ENCODE assay signal across 23 mouse cellular contexts in the genomic region with DNA sequence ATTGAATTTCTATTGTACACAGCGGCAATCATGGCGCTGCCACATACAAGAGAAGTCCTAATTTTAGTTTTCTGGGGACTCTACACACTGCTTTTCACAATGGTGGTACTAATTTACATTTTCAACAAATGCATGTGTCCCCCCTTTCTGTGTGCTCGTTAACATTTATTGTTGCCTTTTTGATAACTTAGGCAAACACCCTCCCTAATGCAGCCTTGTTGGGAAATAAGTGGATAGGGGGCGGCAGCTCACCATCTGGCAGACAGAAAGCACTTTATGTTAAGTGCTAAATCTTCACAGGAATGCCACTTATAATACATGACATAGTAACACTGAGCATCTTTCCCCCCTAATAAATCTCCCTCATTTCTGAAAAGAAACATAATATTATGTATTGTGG.
A peak's percentile ranks its signal among the peaks of the same experiment; 100 is the strongest.
DNase-seq lines count a peak whose midpoint lies in the region; ATAC-seq lines count a peak whose summit lies in the region.
"Had no signal": no experiment of that assay in that cellular context is flagged by ENCODE, and none has a peak within 500 bp of the region (broad histone marks: within the 10 kb centered on the region; RNA-seq: fewer than 3 reads in every experiment).

No protein-coding gene starts in this region.

- WGBS in forebrain, embryonic 15.5 days: 29% methylated on average over 4 of the region's 4 CpGs
- 52% methylated on average over 4 of the region's 4 CpGs for WGBS in forebrain, embryonic 12.5 days
- 87% methylated on average over 4 of the region's 4 CpGs for WGBS in limb, embryonic 10.5 days
- WGBS in neural tube, embryonic 15.5 days: 61% methylated on average over 4 of the region's 4 CpGs

- H3K36me3 ChIP-seq in forebrain, embryonic 15.5 days: no peaks in the 10 kb centered on the region
- no peaks in the 10 kb centered on the region for H3K36me3 ChIP-seq in forebrain, embryonic 12.5 days (replicated peaks)
- H3K36me3 ChIP-seq in limb, embryonic 10.5 days: peaks cover 39% of the 10 kb centered on the region
- no peaks in the 10 kb centered on the region for H3K36me3 ChIP-seq in neural tube, embryonic 15.5 days
- H3K36me3 ChIP-seq: heart, embryonic 13.5 days had no signal

- H3K4me3 ChIP-seq in forebrain, embryonic 15.5 days: no peak overlapping the region
- H3K4me3 ChIP-seq in forebrain, embryonic 12.5 days (replicated peaks): no peak overlapping the region
- H3K4me3 ChIP-seq in brown adipose tissue, adult 24 weeks (ENCODE audit: insufficient read depth, low read depth, low read length): no peak overlapping the region
- no peak overlapping the region for H3K4me3 ChIP-seq in limb, embryonic 10.5 days
- no peak overlapping the region for H3K4me3 ChIP-seq in neural tube, embryonic 15.5 days (replicated peaks)
- H3K4me3 ChIP-seq: heart, embryonic 10.5 days; heart, embryonic 13.5 days had no signal

- no peak overlapping the region for H3K4me2 ChIP-seq in forebrain, embryonic 15.5 days (replicated peaks)
- no peak overlapping the region for H3K4me2 ChIP-seq in forebrain, embryonic 12.5 days
- H3K4me2 ChIP-seq in neural tube, embryonic 15.5 days: no peak overlapping the region
- H3K4me2 ChIP-seq: heart, embryonic 13.5 days; hindbrain, embryonic 14.5 days had no signal

- no peak overlapping the region for H3K27ac ChIP-seq in forebrain, embryonic 15.5 days (replicated peaks)
- no peak overlapping the region for H3K27ac ChIP-seq in forebrain, embryonic 12.5 days
- peak overlapping the region; percentile 72; the same call in 1 of the 2 replicates for H3K27ac ChIP-seq in brown adipose tissue, adult 24 weeks (replicated peaks; ENCODE audit: low read depth, low read length)
- no peak overlapping the region for H3K27ac ChIP-seq in limb, embryonic 10.5 days
- H3K27ac ChIP-seq in neural tube, embryonic 15.5 days (replicated peaks): no peak overlapping the region
- H3K27ac ChIP-seq: heart, embryonic 10.5 days; heart, embryonic 13.5 days; hindbrain, embryonic 14.5 days; hindbrain, postnatal 0 days had no signal

- peak; percentile 6 for DNase-seq in limb, embryonic 10.5 days (ENCODE audit: low spot score)
- no peak for DNase-seq in ovary, postnatal 10 days (ENCODE audit: low spot score)
- DNase-seq: adrenal gland, adult 2 months; adrenal gland, postnatal 14 days; cerebellum, adult 18-20 months; cerebellum, adult 9-10 months; cerebellum, postnatal 14 days; gastrocnemius, postnatal 25 days; heart, adult 18-20 months; heart, postnatal 14 days; heart, postnatal 4 days; kidney, adult 18-20 months had no signal

- no peak overlapping the region for H3K9ac ChIP-seq in forebrain, embryonic 15.5 days (replicated peaks)
- H3K9ac ChIP-seq in forebrain, embryonic 12.5 days: no peak overlapping the region
- H3K9ac ChIP-seq in neural tube, embryonic 15.5 days (replicated peaks): no peak overlapping the region
- H3K9ac ChIP-seq: heart, embryonic 13.5 days; hindbrain, embryonic 14.5 days had no signal

- H3K9me3 ChIP-seq in forebrain, embryonic 15.5 days: no peaks in the 10 kb centered on the region
- peaks cover 7% of the 10 kb centered on the region; the same call in 1 of the 2 replicates for H3K9me3 ChIP-seq in forebrain, embryonic 12.5 days
- no peaks in the 10 kb centered on the region for H3K9me3 ChIP-seq in limb, embryonic 10.5 days (replicated peaks)
- H3K9me3 ChIP-seq in neural tube, embryonic 15.5 days (replicated peaks): no peaks in the 10 kb centered on the region

- ATAC-seq in forebrain, embryonic 15.5 days (replicated peaks): 0 out of 2 replicates have a peak, but pooled peaks have one; percentile 38
- ATAC-seq in forebrain, embryonic 12.5 days (ENCODE audit: low FRiP score): no peak
- ATAC-seq in neural tube, embryonic 15.5 days (ENCODE audit: low FRiP score): no peak
- ATAC-seq: CD4-positive, CD25-positive, alpha-beta regulatory T cell, adult 4 months; hindbrain, postnatal 0 days; inflammation-experienced regulatory T-cells, adult 6 months; intestine, embryonic 16.5 days had no signal

- H3K27me3 ChIP-seq in forebrain, embryonic 15.5 days: no peaks in the 10 kb centered on the region
- peaks cover 3% of the 10 kb centered on the region; the same call in 1 of the 2 replicates for H3K27me3 ChIP-seq in forebrain, embryonic 12.5 days
- H3K27me3 ChIP-seq in limb, embryonic 10.5 days (ENCODE audit: low read depth, poor library complexity, severe bottlenecking): no peaks in the 10 kb centered on the region
- H3K27me3 ChIP-seq in neural tube, embryonic 15.5 days (replicated peaks): no peaks in the 10 kb centered on the region
- H3K27me3 ChIP-seq: heart, embryonic 13.5 days had no signal

- peaks cover 10% of the 10 kb centered on the region; the same call in 1 of the 2 replicates for H3K4me1 ChIP-seq in forebrain, embryonic 15.5 days
- peaks cover 13% of the 10 kb centered on the region; the same call in 1 of the 2 replicates for H3K4me1 ChIP-seq in forebrain, embryonic 12.5 days
- no peaks in the 10 kb centered on the region for H3K4me1 ChIP-seq in brown adipose tissue, adult 24 weeks (ENCODE audit: control insufficient read depth, insufficient read depth, insufficient read length, low read length)
- peaks cover 20% of the 10 kb centered on the region for H3K4me1 ChIP-seq in limb, embryonic 10.5 days
- peaks cover 20% of the 10 kb centered on the region for H3K4me1 ChIP-seq in neural tube, embryonic 15.5 days
